Mouse (Mus musculus) heart, embryonic 13.5 days (tissue): Measurements from ENCODE around the gene Oas1e. TPM values are rescaled to one million over a fixed set of nuclear protein-coding genes. Genes with fewer than 3 reads are reported as not detected.
A peak's percentile ranks its signal among the peaks of the same experiment; 100 is the strongest.
"Not testable (repeated sequence)": the region's sequence is repeated elsewhere in the genome, so short reads cannot be mapped to it uniquely, and the experiment has no call there.

Source experiments
- ATAC-seq: fragments of 200-750 bp; cut with Nextera tagmentation; 2 replicates; pipeline ENCODE4 v1.8.0; 2017; ENCODE audit warnings: moderate TSS enrichment; ENCODE audit not compliant: insufficient number of reproducible peaks, low FRiP score, low TSS enrichment; ENCODE audit errors: extremely low read depth
- H3K27ac ChIP-seq: fragments of 300-500 bp; sonication (generic); replicated peaks from 2 replicates; pipeline ENCODE4 v1.5.1; 2015; ENCODE audit warnings: moderate library complexity, mild to moderate bottlenecking, inconsistent platforms
- H3K27me3 ChIP-seq: fragments of 300-500 bp; sonication (generic); replicated peaks from 2 replicates; pipeline ENCODE4 v1.6.1; 2015; ENCODE audit warnings: mild to moderate bottlenecking, inconsistent platforms
- H3K36me3 ChIP-seq: fragments of 300-500 bp; sonication (generic); 2 replicates; pipeline ENCODE4 v1.6.1; 2015; ENCODE audit warnings: mild to moderate bottlenecking, inconsistent platforms
- H3K4me1 ChIP-seq: fragments of 300-500 bp; sonication (generic); 2 replicates; pipeline ENCODE4 v1.6.1; 2015; ENCODE audit warnings: inconsistent platforms
- H3K4me2 ChIP-seq: fragments of 300-500 bp; sonication (generic); 2 replicates; pipeline ENCODE4 v1.6.1; 2015; ENCODE audit warnings: inconsistent platforms, mild to moderate bottlenecking, moderate library complexity
- H3K4me3 ChIP-seq: fragments of 300-500 bp; sonication (generic); 2 replicates; pipeline ENCODE4 v1.5.1; 2015; ENCODE audit warnings: moderate library complexity, mild to moderate bottlenecking, inconsistent platforms
- H3K9ac ChIP-seq: fragments of 300-500 bp; sonication (generic); 2 replicates; pipeline ENCODE4 v1.6.1; 2015; ENCODE audit warnings: inconsistent platforms, mild to moderate bottlenecking, moderate library complexity
- H3K9me3 ChIP-seq: fragments of 300-500 bp; sonication (generic); 2 replicates; pipeline ENCODE4 v1.6.1; 2016; ENCODE audit warnings: inconsistent platforms
- WGBS: fragments of 180-500 bp; shearing (Covaris S2); methylation state at CpG from one replicate; pipeline ENCODE4 v1.1.7; 2015; ENCODE audit warnings: mixed read lengths; 5-methylcytosine and 5-hydroxymethylcytosine counted together
- polyA plus RNA-seq: library from polyadenylated mRNA; unstranded; fragments of >200 nt; fragmentation: Nextera tagmentation; extraction: Ambion mirVana; gene quantifications from 2 replicates; pipeline ENCODE4 v1.2.1, GENCODE M21; 2015

The Oas1e gene
- polyA plus RNA-seq, 1 experiment from 2014 or later: not detected

DNA sequence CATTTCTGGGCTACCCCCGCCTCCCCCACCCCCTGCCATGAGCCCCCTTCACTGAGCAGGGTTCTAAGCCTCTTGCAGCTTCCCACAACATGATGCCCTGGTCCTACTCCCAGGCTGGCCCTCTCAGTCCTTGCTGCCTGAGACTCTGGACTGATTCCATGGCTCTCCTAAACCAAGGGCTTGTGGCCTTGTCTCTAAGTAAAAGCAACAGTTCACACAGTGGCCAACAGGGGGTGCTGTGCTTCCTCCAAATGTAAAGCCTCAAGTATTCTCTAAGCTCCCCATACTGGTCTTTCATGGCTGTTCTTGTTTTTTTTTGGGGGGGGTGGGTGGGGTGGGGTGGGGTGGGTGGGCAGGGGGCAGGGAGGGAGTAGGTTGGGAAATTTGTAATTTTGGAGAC, 11.1 kb upstream of the Oas1e start:
- 76% methylated on average over 1 of the region's 1 CpGs for WGBS
- Histone ChIP-seq H3K27ac (no peak overlapping the region), H3K36me3 (no peaks in the 10 kb centered on the region), H3K27me3 (peaks cover 32% of the 10 kb centered on the region), H3K4me2 (no peak overlapping the region), H3K4me3 (no peak overlapping the region), H3K9ac (no peak overlapping the region), H3K9me3 (no peaks in the 10 kb centered on the region), H3K4me1 (no peaks in the 10 kb centered on the region)
- ATAC-seq: no peak

DNA sequence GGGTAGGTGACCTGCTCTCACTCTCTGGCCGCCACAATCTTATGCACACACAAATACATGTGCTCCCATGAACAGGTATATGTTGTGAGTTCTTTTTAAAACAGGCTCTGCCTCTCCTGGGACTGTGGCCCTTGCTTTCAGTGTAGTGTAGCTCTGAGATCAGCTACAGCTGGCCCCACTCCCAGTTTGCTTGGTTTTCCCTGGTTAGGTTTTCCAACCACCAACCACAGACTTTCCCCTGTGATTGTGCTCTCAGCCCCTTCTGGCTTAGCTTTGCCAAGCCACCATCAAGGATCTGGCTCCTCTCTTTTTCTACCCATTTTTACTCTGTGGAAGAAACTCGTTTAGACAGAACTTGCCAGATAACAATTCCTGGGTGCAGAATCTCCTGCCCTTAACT, 8.3 kb upstream of the Oas1e start:
- no peaks in the 10 kb centered on the region for H3K36me3 ChIP-seq
- H3K9me3 ChIP-seq: no peaks in the 10 kb centered on the region
- H3K4me2 ChIP-seq: no peak overlapping the region
- peaks cover 57% of the 10 kb centered on the region for H3K27me3 ChIP-seq
- ATAC-seq: no peak
- WGBS: 55% methylated on average over 2 of the region's 2 CpGs
- no peak overlapping the region for H3K4me3 ChIP-seq
- no peak overlapping the region for H3K27ac ChIP-seq
- H3K4me1 ChIP-seq: no peaks in the 10 kb centered on the region
- no peak overlapping the region for H3K9ac ChIP-seq

DNA sequence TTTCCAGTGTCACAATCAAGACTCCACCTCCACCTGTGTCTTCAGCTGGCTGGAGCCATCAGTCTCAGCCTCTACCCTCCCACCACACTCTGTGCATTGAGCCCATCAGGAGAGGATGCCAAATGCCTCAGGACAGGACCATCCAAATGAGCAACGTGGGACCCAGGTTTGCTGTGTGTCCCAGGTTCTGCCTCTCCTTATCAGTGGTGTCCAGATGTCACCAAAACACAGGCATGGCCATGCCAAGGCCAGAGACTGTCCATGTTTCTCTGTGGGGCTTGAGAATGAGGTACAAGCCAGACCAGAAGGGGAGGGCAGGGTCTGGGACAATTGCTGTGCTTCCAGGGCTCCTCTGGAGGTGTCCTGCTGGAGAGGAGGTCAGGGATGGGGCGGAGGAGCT, 3.6 kb upstream of the Oas1e start:
- peaks cover 67% of the 10 kb centered on the region for H3K27me3 ChIP-seq
- not testable (repeated sequence) for ATAC-seq, H3K9ac ChIP-seq, H3K27ac ChIP-seq, H3K36me3 ChIP-seq, H3K4me1 ChIP-seq, H3K4me2 ChIP-seq, H3K9me3 ChIP-seq, H3K4me3 ChIP-seq
- 57% methylated on average over 2 of the region's 2 CpGs for WGBS

DNA sequence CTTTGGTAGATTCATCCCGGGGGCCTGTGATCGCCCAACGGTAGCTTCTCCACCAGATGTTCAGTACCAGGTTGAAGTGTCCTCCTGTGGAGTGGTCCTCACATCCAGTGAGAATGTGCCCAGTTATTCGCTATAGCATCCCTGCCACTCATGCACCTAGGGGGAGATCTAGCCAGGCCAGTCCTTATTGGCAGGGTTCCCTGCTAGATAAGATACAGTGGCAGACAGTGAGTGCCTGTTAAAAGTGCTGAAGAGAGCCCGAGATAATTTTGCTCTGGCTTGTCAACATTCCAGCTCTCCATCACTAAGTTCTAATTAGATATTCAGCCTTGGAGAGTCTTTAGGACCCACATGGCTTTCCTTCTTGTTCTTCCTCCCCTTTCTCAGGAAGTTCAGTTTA, 2.8 kb upstream of the Oas1e start:
- H3K27me3 ChIP-seq: peaks cover 60% of the 10 kb centered on the region
- not testable (repeated sequence) for ATAC-seq, H3K9ac ChIP-seq, H3K4me1 ChIP-seq, H3K4me3 ChIP-seq, H3K36me3 ChIP-seq, H3K27ac ChIP-seq, H3K4me2 ChIP-seq, H3K9me3 ChIP-seq
- 44% methylated on average over 5 of the region's 5 CpGs for WGBS

DNA sequence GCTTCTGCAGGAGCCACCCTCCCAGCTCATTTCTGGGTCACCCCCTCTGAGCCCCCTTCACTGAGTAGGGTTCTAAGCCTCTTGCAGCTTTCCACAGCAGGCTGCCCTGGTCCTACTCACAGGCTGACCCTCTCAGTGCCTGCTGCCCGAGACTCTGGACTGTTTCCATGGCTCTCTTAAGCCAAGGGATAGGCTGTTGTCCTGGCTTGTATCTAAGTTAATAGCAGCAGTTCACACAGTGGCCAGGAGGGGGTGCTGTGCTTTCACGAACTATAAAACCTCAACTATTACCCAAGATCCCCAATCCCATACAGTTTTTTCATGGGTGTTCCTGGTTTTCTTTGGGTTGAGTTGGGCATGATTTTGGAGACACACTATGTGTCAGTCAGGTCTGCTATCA, 2.3 kb downstream of the Oas1e start:
- Histone ChIP-seq H3K4me2 (no peak overlapping the region), H3K27me3 (peaks cover 56% of the 10 kb centered on the region), H3K9ac (no peak overlapping the region), H3K36me3 (no peaks in the 10 kb centered on the region), H3K4me3 (no peak overlapping the region), H3K9me3 (no peaks in the 10 kb centered on the region), H3K27ac (no peak overlapping the region), H3K4me1 (no peaks in the 10 kb centered on the region)
- WGBS: 30% methylated on average over 2 of the region's 2 CpGs
- no peak for ATAC-seq

DNA sequence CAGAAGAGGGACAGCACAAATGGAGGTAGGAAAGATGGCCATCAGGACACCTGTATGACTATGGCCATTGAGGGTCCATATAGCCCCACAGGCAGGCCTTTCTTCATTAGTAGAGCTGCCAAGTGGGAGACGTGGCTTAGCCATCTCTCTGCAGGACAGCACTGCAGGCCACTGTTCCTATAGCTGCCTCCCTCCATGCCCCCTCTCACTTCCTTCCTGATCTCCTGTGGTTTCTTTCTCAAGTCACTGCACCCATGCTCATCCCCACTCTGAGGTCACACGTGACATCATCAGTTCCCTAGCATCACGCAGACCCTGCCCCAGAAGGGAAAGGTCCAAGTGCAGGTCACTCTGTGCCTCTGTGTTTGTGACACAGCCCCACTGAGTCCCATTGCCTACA, 8.3 kb downstream of the Oas1e start:
- no peak overlapping the region for H3K9ac ChIP-seq
- H3K9me3 ChIP-seq: no peaks in the 10 kb centered on the region
- ATAC-seq: no peak
- H3K4me1 ChIP-seq: no peaks in the 10 kb centered on the region
- no peaks in the 10 kb centered on the region for H3K36me3 ChIP-seq
- no peak overlapping the region for H3K4me3 ChIP-seq
- peaks cover 58% of the 10 kb centered on the region for H3K27me3 ChIP-seq
- 60% methylated on average over 3 of the region's 3 CpGs for WGBS
- H3K4me2 ChIP-seq: no peak overlapping the region
- H3K27ac ChIP-seq: no peak overlapping the region

DNA sequence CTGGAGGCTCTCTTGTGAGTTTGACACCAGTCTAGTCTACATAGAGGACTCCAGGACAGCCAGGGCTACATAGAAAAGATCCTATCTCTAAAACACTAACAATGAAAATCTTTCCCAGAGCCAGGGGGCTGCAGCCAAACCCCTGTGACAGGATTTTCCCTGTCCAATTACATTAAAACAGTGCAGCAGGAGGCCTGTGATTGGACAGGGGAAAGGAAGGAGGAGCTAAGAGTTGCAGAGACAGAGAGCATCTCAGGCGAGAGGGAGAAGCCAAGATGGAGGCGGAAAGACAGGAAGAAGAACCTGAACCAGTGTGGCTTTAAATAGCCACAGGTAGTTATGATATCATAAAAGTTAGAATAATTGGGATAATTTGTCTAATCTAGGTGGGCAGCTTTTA, 12.9 kb downstream of the Oas1e start:
- Histone ChIP-seq H3K4me1 (peaks cover 21% of the 10 kb centered on the region), H3K9ac (no peak overlapping the region), H3K4me3 (no peak overlapping the region), H3K27me3 (peaks cover 23% of the 10 kb centered on the region), H3K27ac (no peak overlapping the region), H3K4me2 (no peak overlapping the region), H3K9me3 (no peaks in the 10 kb centered on the region), H3K36me3 (no peaks in the 10 kb centered on the region)
- 72% methylated on average over 2 of the region's 2 CpGs for WGBS
- ATAC-seq: no peak

DNA sequence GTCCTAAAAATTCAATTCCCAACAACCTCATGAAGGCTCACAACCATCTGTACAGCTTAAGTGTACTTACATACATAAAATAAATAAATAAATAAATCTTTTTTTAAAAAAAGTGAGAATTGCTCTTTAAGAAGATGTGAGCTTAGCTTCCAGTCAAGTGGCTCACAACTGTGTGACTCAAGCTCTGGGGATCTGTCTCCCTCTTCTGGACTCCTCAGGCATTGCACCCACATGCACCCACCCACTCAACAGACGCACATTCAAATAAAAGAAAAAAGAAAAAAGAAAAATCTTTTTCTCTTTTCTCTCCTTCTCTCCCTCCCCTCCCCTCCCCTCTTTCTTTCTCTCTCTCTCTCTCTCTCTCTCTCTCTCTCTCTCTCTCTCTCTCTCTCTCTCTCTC, 13.7 kb downstream of the Oas1e start:
- no peak overlapping the region for H3K4me2 ChIP-seq
- peaks cover 22% of the 10 kb centered on the region for H3K4me1 ChIP-seq
- H3K27ac ChIP-seq: no peak overlapping the region
- H3K4me3 ChIP-seq: no peak overlapping the region
- ATAC-seq: no peak
- H3K9me3 ChIP-seq: no peaks in the 10 kb centered on the region
- H3K36me3 ChIP-seq: no peaks in the 10 kb centered on the region
- peaks cover 15% of the 10 kb centered on the region for H3K27me3 ChIP-seq
- WGBS: 100% methylated on average over 1 of the region's 1 CpGs
- no peak overlapping the region for H3K9ac ChIP-seq

DNA sequence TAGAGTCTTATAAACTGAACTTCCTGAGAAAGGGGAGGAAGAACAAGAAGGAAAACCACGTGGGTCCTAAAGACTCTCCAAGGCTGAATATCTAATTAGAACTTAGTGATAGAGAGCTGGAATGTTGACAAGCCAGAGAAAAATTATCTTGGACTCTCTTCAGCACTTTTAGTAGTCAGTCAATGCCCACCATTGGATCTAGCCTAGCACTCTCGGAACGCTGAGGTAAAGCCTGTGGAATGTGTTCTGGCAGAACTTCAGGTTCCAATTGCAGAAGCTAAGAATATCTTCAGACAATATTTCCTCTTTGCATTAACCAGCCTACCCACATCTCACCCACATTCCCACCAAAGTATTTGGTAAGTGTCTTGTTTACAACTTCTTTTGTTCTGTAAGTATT, 15.4 kb downstream of the Oas1e start:
- no peak overlapping the region for H3K4me3 ChIP-seq
- H3K9ac ChIP-seq: no peak overlapping the region
- peak overlapping the region; percentile 22; the same call in 1 of the 2 replicates for H3K4me2 ChIP-seq
- no peaks in the 10 kb centered on the region for H3K36me3 ChIP-seq
- peaks cover 38% of the 10 kb centered on the region for H3K4me1 ChIP-seq
- peaks cover 5% of the 10 kb centered on the region; the same call in 1 of the 2 replicates for H3K27me3 ChIP-seq
- no peak for ATAC-seq
- 13% methylated on average over 3 of the region's 3 CpGs for WGBS
- peak overlapping the region; percentile 46 for H3K27ac ChIP-seq
- H3K9me3 ChIP-seq: no peaks in the 10 kb centered on the region

DNA sequence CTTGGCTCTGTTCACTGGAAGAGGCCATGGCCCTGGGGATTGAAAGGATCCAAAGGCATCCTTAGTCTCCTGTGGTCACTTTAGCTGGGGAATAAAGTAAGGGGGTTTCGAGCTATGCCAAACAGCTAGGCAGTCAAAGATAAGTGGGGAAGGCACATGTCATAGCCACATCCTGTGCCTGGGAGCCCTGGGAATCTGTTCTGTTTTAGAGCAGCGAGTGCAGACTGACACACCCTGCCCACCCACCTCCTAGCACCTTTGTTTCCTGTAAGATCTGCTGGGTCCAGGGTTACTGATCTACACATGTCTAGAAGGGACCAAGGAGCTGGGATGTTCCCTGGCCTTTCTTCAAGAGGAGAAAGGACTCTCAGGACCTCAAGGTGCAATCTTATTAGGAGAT, 16.4 kb downstream of the Oas1e start:
- no peak overlapping the region for H3K4me2 ChIP-seq
- no peak overlapping the region for H3K9ac ChIP-seq
- WGBS: 30% methylated on average over 2 of the region's 2 CpGs
- no peaks in the 10 kb centered on the region for H3K9me3 ChIP-seq
- no peak overlapping the region for H3K27ac ChIP-seq
- no peak for ATAC-seq
- H3K4me1 ChIP-seq: peaks cover 39% of the 10 kb centered on the region
- peaks cover 2% of the 10 kb centered on the region; the same call in 1 of the 2 replicates for H3K27me3 ChIP-seq
- no peak overlapping the region for H3K4me3 ChIP-seq
- no peaks in the 10 kb centered on the region for H3K36me3 ChIP-seq

DNA sequence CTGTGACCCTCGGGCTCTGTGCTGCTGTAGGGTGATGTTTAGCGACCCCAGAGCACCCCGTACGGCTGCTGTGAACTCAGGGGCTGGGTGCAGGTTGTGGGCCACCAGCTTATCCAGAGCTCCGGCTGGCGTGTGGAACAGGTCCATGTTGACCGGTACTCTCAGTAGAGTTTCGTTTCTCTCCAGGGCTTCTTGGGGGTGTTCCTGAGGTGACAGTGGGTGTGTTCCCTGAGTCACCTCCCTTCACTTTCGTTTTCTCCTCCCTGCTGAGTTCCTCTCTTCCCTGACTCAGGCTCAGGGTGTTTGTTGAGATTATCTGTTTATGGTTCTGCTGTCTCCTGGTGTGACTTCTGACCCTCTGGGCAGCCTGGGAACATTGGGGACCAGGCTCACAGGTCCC, 17.9 kb downstream of the Oas1e start, which contains the start of gene Oas3:
Gene Oas3 (minus strand): TSS at position 184 of the 400 bp plus-strand sequence.
- no peak within 1 kb of the TSS for H3K4me2 ChIP-seq
- ATAC-seq: no peak
- H3K9me3 ChIP-seq: no peaks in the 10 kb centered on the region
- H3K36me3 ChIP-seq: no peaks in the 10 kb centered on the region
- H3K9ac ChIP-seq: no peak within 1 kb of the TSS
- peaks cover 39% of the 10 kb centered on the region for H3K4me1 ChIP-seq
- no peak within 1 kb of the TSS for H3K27ac ChIP-seq
- no peaks in the 10 kb centered on the region for H3K27me3 ChIP-seq
- H3K4me3 ChIP-seq: no peak within 1 kb of the TSS
- WGBS: 73% methylated on average over 9 of the region's 9 CpGs

DNA sequence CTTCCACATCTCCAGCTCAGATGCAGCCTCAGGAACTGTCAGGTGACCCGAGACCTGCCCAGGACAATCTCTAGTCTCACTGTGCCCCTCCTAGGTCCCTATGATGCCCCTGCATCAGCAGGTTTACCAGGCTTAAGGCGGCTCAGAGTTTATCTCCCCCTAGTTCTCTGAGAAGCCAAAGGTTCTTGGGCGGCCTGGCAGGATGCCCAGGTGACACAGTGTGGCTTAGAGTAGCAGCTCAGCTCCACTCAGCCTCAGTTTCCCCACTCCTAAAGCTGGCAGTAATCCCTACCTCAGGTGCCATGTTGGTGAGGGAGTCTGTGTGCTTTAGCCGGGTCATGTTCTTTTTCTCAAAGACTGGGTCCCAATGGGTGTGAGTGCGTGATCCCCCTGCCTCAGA, 18.5 kb downstream of the Oas1e start:
- Histone ChIP-seq H3K27ac (no peak overlapping the region), H3K4me3 (no peak overlapping the region), H3K36me3 (no peaks in the 10 kb centered on the region), H3K9me3 (no peaks in the 10 kb centered on the region), H3K27me3 (no peaks in the 10 kb centered on the region), H3K4me2 (no peak overlapping the region), H3K9ac (no peak overlapping the region), H3K4me1 (peaks cover 39% of the 10 kb centered on the region)
- WGBS: 70% methylated on average over 5 of the region's 5 CpGs
- ATAC-seq: no peak
